Mouse (Mus musculus): Measurements from ENCODE around the gene Fam166a.
"Not testable (repeated sequence)": the region's sequence is repeated elsewhere in the genome, so short reads cannot be mapped to it uniquely, and the experiment has no call there.

Fam166a gene

DNA sequence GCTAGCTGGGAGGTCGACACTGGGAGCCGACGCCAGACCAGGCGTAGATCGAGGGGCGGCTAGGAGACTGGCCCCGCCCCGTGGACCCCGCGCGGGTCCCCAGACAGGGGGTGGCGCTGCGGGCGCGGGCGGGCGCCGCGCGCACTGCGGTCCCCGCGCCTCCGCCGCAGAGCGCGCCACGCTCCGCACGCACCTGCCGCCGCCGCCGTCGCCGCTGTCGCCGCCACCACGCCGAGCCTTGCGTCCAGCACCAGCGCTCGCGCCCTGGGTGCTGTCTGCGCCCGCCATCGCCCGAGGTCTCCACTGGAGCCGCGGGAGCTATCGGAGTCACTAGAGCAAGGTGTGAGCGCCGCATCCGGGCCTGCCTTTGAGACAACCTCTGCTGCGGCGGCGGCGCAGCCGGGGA is 23.6 kb downstream of the Fam166a start, which contains the start of the genes Rnf208 and Cysrt1:
Gene Rnf208 (plus strand): TSS at position 155 of the 406 bp plus-strand sequence.
Gene Cysrt1 (minus strand): TSS at position 352 of the 406 bp plus-strand sequence.
- in situ Hi-C loops (cut with MboI, MseI) = no loop called here

DNA sequence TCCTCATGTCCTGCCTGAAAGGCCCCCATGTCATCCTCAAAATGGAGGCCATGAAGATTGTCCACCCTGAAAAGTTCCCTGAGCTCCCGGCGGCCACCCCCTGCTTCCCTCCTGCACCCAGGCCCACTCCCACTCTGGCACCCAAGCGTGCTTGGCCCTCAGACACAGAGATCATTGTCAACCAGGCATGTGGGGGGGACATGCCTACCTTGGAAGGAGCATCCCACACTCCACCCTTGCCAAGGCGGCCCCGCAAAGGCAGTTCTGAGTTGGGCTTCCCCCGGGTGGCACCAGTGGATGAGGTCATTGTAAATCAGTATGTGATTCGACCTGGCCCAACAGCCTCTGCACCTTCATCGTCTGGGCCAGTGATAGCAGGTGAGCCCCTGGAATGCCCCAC is 24.8 kb downstream of the Fam166a start:
- in situ Hi-C loops (cut with MboI, MseI) = no loop called here

DNA sequence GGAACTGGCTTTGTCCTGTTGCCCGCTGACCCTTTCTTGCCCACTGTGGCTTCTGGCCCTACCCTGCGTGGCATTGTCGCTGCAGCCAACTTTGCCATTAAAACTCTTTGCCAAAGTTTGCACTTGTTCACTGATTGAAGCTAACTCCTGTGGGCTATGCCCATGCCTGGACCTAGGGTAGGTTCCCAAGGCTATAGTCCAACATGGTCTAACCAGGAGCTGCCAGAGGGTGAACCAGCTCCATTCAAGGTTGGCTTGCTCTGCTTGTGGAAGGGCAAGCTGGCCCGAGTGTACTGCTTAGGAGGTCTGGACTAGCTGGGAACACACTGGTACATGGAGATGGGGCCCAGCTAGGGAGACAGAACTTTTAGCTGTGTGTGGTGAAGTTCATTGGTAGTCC is 25.6 kb downstream of the Fam166a start:
- in situ Hi-C loops (cut with MboI, MseI) = no loop called here

DNA sequence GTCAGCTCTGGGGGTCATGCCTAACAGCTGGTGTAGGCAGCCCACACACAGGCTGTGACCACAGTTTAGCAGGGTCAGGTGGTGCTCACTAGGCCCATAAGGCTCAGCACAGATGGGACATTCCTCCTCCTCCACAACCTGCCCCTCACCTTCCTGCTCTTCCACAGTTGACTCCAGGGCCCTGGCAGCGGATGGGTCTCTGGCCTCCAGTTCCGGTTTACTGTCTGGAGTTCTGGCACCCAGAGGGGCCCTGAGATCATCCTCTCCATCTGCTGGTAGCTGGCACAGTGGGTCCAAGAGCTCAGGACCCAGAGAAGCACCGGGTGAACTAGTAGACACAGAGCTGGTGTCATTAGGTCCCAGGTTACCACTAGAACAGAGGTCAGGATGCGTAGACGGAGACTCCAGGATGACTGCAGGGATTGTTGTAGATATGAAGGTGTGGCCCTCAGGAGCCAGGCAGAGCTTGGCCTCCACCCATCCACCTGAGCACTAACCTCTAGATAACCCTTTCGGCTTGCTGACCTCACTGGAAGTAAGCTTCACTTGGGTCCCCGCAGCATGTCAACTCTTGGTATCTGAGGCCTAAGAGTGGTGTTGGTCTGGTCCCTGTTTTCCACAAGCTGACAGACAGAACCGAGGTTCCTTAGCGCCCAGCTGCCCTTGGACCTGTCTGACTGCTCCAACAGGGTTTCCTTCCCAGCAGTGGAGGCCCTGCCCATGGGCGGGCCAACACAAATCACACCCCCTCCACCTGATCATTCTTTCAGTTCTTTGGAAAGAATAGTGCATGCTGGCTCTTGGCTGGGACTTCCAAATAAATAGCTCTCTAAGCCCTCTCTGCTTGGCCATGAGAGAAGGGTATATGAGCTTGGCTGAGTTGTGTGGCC is 27.9 kb downstream of the Fam166a start, which contains the start of gene AL732309.1:
Gene AL732309.1 (minus strand): TSS at position 681 of the 890 bp plus-strand sequence.
- in situ Hi-C loops (cut with MboI, MseI) = no loop called here

DNA sequence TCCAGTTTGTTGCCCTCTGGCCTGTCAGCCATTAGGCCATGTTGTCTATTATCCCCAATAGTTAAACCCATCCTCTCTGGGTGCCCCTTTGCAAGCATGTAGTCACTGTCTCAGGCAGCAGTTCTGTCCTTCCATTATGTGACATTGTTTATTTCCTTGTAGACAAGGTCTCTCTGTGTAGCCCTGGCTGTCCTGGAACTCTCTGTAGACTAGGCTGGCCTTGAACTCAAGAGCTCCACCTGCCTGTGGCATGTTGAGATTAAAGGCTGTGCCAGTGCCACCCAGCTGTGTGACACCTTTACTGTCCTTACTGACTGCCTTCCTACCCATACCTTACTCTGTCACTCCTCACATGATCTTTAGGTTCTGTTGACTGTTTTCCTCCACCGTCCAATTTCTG is 33.8 kb downstream of the Fam166a start:
- in situ Hi-C loops (cut with MboI, MseI) = loop anchor here (5.0 kb wide), 1 partner anchor 60 kb away; no protein-coding TSS in a partner anchor

DNA sequence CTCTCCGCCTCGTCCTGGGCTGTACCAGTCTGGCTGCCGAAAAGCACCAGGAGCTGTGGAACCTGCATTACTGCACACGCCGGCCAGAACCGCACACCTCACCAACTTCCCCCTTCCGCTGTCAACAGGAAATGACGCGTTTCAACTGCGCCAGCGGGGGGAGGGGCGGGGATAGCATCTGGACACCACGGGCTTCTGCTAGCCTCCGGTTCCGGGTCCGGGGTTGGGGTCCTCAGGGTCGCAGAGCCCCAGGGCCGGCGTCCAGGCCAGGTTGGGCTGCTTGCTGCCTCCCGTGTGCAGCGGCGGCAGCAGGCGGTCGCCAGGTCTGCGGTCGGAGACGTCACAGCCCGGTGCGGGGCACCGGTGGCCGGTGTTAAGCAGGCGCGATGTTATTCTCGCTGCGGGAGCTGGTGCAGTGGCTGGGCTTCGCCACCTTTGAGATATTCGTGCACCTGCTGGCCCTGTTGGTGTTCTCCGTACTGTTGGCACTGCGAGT is 36.8 kb downstream of the Fam166a start, which contains the start of gene Tmem203:
Gene Tmem203 (plus strand): TSS at position 156 of the 496 bp plus-strand sequence.
- in situ Hi-C loops (cut with MboI, MseI) = no loop called here

DNA sequence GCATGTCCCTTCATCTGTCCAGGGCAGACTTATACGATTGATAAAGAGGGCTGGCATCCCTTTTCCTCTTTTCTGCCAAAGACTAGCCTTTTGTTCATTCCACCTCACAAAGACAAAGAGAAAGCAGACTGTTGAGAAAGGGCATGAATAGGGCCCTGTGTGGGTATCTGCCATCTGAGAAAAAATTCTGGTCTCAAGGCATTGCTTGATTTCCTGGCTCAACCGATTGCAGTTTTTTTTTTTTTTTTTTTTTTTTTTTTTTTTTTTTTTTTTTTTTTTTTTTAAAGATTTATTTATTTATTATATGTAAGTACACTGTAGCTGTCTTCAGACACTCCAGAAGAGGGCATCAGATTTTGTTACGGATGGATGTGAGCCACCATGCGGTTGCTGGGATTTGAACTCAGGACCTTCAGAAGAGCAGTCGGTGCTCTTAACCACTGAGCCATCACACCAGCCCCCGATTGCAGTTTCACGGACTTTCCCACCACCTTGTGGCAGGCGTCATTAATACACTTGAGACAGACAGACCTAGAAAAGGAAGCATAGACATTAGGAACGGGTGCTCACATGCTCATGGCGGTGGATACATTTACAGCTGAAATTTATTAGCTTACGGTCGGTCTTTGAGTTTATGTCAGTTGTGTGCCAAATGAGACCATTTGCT is 38.0 kb downstream of the Fam166a start:
- in situ Hi-C loops (cut with MboI, MseI) = not testable (repeated sequence)

DNA sequence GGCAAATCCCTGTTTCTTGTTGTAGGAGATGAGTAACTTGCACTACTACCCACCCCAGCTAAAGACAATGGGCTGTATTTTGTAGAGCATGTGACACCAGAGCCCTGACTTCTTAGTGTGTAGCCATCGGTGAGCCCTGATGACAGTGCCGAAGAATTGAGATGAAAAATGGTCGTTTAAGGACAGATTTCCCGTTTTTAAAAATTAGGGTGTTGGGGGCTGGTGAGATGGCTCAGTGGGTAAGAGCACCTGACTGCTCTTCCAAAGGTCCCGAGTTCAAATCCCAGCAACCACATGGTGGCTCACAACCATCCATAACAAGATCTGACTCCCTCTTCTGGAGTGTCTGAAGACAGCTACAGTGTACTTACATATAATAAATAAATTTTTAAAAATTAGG is 38.7 kb downstream of the Fam166a start:
- in situ Hi-C loops (cut with MboI, MseI) = not testable (repeated sequence)

DNA sequence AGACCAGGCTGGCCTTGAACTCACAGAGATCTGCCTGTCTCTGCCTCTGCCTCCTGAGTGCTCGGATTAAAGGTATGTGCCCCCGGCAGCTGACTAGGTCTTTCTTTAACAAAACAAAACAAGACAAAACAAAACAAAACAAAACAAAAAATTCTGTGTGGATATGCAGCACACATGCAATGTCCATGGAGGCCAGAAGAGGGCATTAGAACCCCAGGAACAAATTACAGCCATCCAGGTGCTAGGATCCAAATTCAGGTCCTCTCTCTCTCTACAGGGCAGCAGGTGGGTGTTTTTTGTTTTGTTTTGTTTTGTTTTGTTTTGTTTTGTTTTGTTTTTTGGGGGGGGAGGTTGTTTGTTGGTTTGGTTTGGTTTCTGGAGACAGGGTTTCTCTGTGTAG is 40.3 kb downstream of the Fam166a start:
- in situ Hi-C loops (cut with MboI, MseI) = no loop called here

DNA sequence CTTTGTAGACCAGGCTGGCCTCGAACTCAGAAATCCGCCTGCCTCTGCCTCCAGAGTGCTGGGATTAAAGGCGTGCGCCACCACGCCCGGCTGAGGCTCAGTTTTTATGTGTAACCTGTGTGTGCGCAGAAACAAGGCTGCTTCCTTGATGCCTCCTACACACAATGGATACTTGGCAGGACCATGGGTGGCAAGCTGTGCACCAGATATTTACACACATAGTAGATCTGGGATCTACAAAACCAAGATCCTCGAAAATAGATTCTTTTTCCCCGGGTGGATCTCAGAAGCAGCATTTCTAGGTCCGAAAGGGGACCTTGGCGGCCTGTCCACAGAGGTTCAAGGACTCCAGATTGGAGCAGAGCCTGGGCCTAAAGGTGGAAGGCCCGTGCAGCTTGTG is 43.3 kb downstream of the Fam166a start:
- in situ Hi-C loops (cut with MboI, MseI) = no loop called here

DNA sequence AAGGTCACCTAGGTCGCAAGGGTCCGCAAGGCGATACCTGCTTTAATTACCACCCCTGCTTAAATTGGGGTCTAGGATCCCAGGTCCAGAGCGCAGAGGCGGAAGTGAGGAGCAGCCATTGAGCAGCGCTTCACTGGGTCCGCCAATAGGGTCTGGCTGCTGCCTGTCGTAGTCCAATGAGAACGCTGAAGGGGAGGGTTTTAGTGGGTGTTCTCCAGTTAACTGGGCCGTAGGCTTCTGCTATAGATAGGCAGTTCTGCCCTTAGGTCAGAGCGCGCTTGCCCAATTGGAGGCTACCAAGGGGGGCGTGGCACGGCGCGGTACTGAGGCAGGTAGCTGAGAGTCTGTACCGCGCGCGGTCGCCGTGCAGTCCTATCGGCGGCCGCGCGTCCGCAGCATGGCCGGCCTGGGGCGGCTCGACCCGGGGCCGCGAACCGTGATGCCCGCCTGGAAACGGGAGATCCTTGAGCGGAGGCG is 43.8 kb downstream of the Fam166a start, which contains the start of gene Tprn:
Gene Tprn (plus strand): TSS at position 328 of the 477 bp plus-strand sequence.
- in situ Hi-C loops (cut with MboI, MseI) = no loop called here

DNA sequence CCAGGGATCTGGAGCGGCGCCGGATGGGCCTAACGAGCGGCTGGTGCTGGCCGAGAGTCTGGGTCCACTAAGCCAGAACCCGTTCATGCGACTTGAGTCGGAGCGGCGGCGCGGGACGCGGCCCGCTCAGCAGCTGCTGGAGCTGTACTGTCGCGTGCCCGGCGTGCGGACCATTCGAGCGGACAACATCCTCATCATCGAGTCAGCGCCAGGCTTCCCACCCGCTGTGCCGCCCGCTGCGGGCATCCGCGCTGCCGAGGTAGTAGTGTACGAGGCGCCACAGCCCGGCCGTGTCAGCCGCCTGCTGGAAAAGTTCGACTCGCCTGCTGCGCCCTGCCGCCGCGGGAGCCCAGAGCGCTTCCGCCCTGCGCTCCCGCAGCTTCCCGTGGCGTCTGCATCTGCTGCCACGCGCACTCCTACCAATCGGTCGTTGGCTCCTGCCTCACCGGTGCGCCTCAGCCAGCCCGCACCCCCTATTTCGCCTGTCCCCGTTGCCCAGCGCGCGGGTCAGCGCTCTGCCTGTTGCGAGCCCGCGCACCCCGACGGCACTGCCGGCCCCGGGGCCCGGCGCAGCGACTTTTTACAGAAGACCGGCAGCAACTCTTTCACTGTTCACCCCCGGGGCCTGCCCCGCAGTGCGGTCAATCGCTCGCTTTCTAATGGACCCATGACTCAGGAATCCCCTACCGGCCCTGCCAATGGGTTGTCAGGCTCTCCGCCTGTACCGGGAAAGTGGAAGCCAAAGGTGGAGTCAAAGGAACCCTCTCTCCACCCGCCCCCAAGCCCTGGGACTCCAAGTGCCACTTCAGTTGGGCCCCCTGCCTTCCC is 44.5 kb downstream of the Fam166a start:
- in situ Hi-C loops (cut with MboI, MseI) = no loop called here

DNA sequence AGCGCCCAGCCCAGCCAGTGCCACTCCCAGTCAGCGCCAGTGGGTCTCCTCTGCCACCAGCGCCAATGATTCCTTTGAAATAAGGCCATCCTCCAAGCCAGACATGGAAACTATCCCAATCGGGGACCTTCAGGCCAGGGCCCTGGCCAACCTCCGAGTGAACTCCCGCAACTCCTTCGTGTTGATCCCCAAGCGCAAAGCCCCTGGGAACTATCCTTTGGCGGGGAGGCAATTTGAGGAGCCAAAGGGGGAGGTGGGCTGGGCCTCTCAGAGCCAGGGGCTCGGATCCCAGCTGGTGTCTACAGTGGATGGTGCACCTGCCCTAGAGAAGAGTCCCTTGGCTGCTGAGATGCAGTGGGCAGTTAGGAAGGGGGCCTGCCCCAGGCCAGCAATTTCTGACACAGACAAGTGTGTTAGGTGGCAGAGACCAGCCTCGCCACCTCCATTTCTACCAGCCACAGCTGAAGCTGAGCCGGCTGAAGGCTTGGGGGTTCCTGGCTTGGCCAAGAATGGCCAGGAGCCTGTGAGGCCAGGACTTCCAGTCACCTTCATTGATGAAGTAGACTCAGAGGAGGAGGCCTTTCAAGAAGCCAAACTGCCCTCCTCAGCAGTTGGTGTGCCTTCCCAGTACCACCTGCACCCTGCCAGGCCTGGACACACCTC is 45.2 kb downstream of the Fam166a start:
- in situ Hi-C loops (cut with MboI, MseI) = no loop called here

DNA sequence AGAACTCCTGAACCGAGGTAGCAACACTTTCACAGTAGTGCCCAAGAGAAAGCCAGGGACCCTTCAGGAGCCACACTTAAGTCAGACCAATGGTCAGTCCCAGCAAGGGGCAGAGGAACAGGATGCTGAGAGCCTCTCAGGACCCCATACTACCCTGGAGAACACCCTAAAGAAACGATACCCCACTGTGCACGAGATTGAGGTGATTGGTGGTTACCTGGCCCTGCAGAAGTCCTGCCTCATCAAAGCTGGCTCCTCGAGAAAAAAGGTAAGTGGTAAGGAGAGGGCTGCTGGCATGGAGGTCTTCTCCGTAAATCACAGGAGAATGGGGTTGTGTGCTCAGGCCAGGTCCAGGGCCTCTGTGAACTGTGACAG is 45.7 kb downstream of the Fam166a start:
- in situ Hi-C loops (cut with MboI, MseI) = no loop called here

DNA sequence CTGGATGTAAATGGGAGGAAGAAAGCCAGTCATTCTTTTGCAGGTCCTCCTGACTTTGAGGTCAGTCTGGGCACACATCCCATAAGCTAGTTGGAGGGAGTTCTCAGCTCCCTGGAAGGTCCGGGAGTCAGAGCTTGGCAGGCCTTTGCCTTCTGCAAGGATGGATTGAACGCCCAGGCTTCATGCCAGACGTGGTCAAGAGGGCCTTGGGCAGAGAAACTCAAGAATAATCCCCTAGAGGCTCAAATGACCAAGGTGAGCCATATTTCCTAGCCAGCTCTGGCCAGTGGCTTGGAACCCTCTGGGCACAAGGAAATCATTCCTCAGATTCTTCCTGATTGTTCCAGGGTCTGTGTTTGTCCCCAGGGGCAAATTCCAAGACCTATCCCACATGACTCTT is 46.3 kb downstream of the Fam166a start:
- in situ Hi-C loops (cut with MboI, MseI) = no loop called here

DNA sequence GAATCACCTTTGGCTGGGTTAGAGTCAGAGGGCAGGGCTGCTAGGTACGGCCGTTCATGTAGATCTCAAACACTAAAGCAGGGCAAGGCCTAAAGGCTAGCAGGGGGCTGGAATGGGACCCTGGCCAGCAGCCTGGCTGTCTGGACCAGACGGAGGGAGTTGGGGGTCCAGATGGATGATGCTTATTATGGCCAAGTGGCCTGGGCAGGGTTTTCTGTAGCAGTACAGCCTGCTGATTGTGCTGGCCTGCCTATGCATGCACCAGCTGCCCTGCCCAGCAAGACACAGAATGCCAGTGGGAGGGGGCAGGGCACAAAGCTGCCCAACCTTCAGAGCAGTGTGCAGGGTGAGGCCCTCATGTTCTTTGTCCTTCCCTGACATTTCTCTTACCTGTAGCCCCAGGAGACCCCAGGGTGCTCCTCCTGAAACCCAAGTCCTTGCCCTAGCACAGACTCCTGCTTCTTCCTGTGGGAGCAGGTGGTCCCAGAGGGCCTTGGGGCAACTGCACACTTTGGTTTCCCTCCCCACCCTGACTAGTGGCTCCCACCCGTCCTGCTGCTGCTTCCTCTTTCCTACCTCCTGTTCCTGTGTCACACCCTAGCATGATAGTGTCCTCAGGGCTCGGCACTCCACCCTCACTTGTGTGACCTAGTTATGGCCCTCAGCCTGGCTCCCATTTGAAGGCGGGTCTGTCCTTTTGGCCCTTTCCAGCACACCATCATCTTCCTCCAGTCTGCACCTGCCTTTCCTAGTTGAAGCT is 47.5 kb downstream of the Fam166a start:
- in situ Hi-C loops (cut with MboI, MseI) = no loop called here

DNA sequence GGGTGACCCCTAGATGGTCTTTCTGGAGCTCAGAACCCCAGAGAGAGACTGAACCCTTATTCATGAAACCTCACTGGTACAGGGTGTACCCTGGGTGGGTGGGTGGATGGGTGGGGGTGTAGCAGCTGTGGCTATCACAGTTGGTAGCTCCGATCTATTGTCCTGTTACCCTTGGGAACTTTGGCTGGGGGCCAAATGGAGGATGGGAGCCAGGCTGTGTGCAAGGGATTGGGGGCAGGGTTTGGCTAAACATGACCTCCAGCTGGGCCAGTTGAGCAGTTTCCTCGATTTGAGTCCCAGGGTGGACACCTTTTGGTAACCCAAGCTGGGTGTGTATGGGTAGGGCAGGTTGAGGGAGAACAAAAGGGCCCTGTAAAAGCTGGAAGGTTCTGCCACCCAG is 48.2 kb downstream of the Fam166a start:
- in situ Hi-C loops (cut with MboI, MseI) = no loop called here

DNA sequence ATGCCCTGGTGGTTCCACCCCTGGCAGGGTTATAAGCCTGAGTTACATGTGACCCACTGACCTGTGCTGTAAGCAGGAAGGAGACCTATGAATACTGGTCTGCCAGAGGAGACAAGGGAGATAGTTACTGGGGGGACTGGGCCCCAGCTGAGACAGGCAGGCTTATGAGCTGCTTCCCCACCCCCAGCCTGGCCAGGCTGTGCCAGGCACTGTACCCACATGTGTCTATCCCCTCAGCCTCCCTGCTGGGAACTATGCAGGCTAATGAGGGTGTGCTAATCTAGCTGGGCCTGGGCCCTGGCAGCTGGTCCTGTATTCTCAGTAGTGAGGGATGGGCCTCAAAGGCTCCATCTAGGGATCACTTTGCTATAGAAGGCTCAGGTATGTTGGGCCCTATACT is 48.7 kb downstream of the Fam166a start:
- in situ Hi-C loops (cut with MboI, MseI) = no loop called here

DNA sequence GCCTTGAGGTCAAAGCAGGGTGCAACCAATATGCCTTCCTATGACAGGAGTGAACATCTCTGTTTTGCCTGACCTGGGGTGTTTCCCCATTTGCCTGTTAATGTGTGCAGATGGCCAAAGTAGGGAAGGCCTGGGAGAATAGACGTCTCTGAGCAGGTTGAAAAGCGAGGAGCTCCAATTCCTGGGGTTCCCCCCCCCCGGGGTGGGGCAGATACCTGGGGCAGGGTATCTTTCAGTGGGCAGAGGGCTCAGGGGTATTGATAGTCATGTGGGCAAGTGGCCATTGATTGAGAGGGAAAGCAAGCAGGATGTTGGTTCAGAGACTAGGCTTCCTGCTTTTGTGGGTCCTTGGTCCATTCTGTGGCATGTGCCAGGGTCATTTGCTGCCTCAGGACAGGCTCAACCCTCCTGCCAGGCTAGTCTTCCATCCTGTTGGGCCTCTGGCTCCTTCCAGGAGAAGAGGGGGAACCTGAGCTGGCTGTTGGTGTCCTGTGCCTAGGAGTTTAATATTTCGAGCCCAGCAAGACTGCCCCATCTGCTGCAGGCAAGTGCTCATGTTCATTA is 49.3 kb downstream of the Fam166a start:
- in situ Hi-C loops (cut with MboI, MseI) = no loop called here

All from T-helper 1 cell (primary cell).